Mouse (Mus musculus): ENCODE results near the gene Atxn1.
A peak's percentile ranks its signal among the peaks of the same experiment; 100 is the strongest.

Atxn1 gene

GRCm38 (mm10) chr13:45507274-45508229, 457.3 kb downstream of the Atxn1 start, which contains the start of gene Gmpr:
TSS of gene Gmpr (plus strand) at chr13:45507444.
- DNase-seq, result peak; percentile 73

GRCm38 (mm10) chr13:45505546-45505945, 459.3 kb downstream of the Atxn1 start:
- no peak for DNase-seq

GRCm38 (mm10) chr13:45502791-45503190, 462.0 kb downstream of the Atxn1 start:
- no peak for DNase-seq

- no peak for DNase-seq
Observed at GRCm38 (mm10) chr13:45499906-45500305, 464.9 kb downstream of the Atxn1 start.
